Mouse (Mus musculus): Measurements from ENCODE around the gene Ano1.

Ano1 gene

GRCm38 (mm10) chr7:144587291-144587690 lies 164.5 kb downstream of the Ano1 start:
- DNase-seq (ENCODE audit: extremely low read depth, low read depth, low spot score): no peak

- no peak for DNase-seq (ENCODE audit: extremely low read depth, low read depth, low spot score)
These were observed 166.1 kb downstream of the Ano1 start for GRCm38 (mm10) chr7:144585648-144586047.

- DNase-seq (ENCODE audit: extremely low read depth, low read depth, low spot score): no peak
These were observed 168.2 kb downstream of the Ano1 start for GRCm38 (mm10) chr7:144583619-144584018.

- no peak for DNase-seq (ENCODE audit: extremely low read depth, low read depth, low spot score)
These were observed 169.3 kb downstream of the Ano1 start, which contains the start of gene Fadd for GRCm38 (mm10) chr7:144582284-144582980. Gene Fadd (minus strand): TSS chr7:144582463.

GRCm38 (mm10) chr7:144581559-144582283 lies 170.1 kb downstream of the Ano1 start:
- DNase-seq (ENCODE audit: extremely low read depth, low read depth, low spot score): no peak

- DNase-seq (ENCODE audit: extremely low read depth, low read depth, low spot score): no peak
These were observed 173.9 kb downstream of the Ano1 start for GRCm38 (mm10) chr7:144577876-144578275.

- no peak for DNase-seq (ENCODE audit: extremely low read depth, low read depth, low spot score)
These were observed 179.5 kb downstream of the Ano1 start for GRCm38 (mm10) chr7:144572234-144572633.

DNA sequence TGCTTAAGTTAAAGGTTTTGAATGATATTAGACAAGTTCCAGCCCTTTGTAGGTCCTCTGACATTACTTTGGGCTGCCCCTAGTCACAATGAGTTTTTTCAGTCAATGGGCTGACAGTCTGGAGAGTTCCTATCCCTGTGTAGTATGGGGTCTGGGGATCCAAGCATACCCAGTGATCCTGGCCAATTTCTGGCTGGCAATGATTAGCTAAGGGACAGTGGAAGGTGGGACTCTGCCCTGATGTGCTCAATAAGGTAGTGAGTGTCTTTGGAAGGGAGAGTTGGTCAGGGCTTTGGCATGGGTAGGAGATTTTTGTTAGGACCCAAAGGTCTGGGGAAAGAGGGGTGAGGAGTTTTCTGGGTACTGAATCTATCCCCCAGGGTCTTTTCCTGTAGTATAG lies 180.2 kb downstream of the Ano1 start:
- no peak for DNase-seq (ENCODE audit: extremely low read depth, low read depth, low spot score)

DNA sequence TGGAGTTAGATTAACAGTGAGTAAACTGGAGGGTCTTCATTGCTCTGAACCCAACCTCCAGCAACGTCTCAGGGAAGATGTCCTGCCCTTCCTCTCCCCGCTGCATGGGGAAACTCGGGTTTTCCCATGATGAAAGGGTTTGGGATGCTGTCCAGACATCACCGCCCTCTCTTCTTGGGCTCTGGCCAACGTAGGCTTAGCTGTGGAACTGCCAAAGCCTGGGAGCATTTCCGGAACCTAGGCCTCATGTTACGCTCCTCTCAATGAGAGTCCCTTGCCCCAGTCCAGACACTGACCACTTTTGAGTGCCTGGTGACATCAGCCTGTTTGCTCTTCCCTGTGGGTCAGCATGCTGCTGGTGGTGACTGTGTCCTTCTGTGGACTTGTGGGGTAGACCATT lies 182.3 kb downstream of the Ano1 start:
- DNase-seq (ENCODE audit: extremely low read depth, low read depth, low spot score): no peak

- no peak for DNase-seq (ENCODE audit: extremely low read depth, low read depth, low spot score)
These were observed 183.7 kb downstream of the Ano1 start for GRCm38 (mm10) chr7:144568091-144568490.

DNA sequence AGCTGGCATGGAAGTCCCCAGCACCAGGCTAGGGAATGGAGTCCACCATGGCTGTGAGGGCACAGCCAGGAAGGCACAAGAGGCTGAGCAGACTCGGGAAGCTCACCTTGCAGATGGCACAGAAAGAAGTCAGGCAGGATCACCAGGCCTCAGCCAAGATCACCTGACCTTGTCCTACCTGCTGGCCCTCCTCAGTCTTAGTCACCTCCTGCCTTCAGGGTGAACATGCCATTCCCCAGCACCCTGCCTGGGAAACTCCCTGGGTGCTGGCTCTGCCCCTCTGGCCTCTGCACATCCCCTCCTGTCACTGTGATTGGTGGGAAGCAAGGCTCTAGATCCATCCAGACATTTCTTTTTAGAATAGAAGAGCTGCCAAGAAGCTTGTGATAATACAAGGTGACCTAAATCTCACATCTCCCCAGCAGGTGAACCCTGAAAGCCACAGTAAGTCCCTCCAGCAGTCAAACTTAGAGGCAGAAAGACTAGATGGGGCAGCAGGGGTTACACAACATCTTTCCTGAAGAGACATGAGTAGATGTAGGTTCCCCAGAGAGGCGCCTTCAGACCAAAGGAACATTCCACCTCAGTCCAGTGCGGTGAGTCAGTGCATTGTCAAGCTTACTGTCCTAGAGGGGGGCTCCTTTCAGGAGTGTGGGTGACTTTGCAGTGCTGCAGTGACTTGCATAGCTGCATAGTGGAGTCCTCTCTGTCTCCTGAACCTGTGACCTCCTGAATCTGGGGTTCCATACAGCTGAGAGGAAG lies 184.7 kb downstream of the Ano1 start:
- DNase-seq (ENCODE audit: extremely low read depth, low read depth, low spot score): peak; percentile 79

DNA sequence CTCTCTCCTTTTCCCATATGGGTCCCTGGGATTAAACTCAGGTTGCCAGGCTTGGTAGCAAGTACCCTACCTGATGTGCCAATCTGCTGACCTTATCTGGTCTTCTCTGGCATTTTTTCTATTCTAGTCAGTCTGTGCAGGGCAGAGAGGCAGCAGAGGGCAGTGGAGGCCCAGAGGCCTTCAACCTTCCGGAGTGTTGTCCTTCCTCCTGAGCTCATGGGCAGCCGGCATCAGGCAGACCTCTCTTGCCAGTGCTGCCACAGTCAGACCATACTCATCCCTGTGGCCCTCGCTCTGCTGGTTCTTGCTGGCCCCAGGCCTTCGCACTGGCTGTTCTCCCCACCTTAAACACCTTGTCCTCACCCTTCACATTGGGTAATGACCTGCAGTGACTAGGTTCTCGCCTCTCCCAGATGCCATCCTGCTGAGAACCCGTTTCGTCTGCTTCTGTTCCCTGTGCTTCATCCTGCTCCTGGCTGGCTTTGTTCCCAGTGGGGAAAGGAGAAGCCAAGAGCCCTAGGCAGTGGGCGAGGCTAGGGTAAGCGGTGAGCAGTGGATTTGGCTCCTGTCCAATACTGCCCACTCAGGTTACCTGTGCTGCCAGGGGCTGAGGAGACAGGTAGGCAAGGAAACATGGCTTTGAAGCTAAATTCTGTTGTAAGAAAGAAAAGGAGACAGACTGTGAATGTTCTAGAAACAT lies 188.2 kb downstream of the Ano1 start:
- peak; percentile 81 for DNase-seq (ENCODE audit: extremely low read depth, low read depth, low spot score)

GRCm38 (mm10) chr7:144562016-144562415 lies 189.8 kb downstream of the Ano1 start:
- no peak for DNase-seq (ENCODE audit: extremely low read depth, low read depth, low spot score)

GRCm38 (mm10) chr7:144560594-144560993 lies 191.2 kb downstream of the Ano1 start:
- DNase-seq (ENCODE audit: extremely low read depth, low read depth, low spot score): no peak

- no peak for DNase-seq (ENCODE audit: extremely low read depth, low read depth, low spot score)
These were observed 193.2 kb downstream of the Ano1 start for GRCm38 (mm10) chr7:144558552-144558951.

DNA sequence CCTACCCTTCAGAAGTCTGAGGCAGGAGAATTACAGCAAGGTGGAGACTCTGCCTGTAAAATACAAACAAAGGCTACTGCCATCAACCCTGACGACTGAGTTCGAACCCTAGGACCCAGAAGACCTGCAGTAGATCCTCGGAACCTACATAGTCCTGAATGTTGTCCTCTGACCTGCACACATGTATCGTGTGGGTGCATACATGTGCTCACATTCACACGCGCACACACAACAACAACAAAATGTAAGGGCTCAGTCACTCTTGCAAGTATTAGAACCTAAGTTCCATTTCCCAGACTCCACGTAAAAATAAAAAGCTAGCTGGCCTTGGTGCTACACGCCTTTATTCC lies 197.7 kb downstream of the Ano1 start:
- no peak for DNase-seq (ENCODE audit: extremely low read depth, low read depth, low spot score)

DNA sequence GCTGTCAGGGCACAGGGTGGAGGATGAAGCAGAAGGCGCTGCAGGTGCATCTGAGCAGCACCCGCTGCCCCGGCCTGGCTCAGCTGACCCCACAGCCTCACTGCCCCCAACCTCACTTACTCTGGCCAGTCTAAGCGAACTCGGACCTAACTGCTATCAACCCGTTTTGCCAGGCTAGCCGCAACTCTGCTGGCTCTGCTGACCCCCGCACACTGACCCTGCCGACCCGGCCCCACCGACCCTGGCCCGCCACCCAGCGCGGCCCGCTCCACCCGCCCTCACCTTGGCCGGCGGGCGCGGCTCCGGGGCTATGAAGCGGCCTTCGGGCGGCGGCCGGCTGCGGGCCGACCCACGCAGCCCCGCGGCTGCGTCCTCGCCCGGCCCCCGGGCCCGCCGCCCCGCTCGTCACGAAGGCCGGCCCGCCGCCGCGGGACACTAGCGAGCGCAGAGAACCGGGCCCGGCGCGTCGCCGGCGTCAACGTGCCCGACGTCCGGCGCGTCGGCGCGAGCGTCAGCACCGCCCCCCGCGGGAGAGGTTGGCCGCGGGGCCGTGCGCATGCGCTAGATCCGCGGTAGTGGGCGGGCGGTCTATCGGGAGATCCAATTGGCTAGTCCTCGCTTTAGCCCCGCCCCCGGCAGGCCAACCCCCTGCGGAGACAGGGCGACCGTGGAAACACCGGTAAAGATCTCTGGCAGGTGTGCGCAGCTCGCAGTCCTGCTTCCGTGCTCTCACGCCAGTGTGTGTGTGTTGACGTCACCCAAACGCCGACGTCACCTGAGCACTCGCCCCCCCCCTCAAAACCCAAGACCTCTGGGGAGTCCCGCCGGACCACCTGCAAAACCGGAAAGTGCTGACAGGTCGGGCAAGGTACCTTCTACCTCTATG lies 198.3 kb downstream of the Ano1 start, which contains the start of gene Ppfia1:
Ppfia1 (minus strand) TSS at position 493 of the 886 bp plus-strand sequence.
- DNase-seq (ENCODE audit: extremely low read depth, low read depth, low spot score): peak; percentile 43

GRCm38 (mm10) chr7:144552274-144552673 lies 199.5 kb downstream of the Ano1 start:
- no peak for DNase-seq (ENCODE audit: extremely low read depth, low read depth, low spot score)

GRCm38 (mm10) chr7:144550811-144551210 lies 201.0 kb downstream of the Ano1 start:
- DNase-seq (ENCODE audit: extremely low read depth, low read depth, low spot score): no peak

DNA sequence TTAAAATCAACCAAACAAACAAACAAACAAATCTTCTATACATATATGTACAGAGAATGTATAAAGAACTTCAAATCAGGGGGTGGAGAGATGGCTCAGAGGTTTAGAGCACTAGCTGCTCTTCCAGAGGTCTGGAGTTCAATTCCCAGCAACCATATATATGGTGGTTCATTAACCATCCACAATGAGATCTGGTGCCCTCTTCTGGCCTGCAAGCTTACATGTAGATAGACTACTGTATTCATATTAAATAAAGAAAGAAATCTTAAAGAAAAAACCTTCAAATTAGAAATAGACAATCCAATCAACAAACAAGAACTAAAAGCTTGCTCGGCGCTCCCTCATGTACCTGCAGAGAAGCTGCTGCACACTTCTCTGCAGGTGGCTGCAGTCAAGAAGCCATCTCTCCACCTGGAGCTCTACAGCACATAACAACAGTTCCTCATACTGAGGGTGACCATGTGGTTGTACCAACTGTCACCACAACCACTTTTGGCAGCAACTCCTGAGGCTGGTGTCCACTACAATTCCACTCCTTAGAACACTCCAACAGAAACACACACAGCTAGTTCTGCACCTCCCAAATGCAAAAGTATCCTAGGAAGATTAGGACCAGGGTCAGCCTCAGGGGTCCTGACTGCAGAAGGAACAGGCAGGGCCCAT lies 201.7 kb downstream of the Ano1 start:
- DNase-seq (ENCODE audit: extremely low read depth, low read depth, low spot score): no peak

Data from fat pad, adult 2 months (tissue).